Mouse (Mus musculus) G1E (cell line): ENCODE data around the gene Ski.

ENCODE experiments used
- CTCF ChIP-seq: IDR thresholded peaks from 2 replicates; pipeline ENCODE4 v1.5.1; 2012; ENCODE audit warnings: low read depth, low read length, inconsistent platforms, mixed read lengths
- POLR2AphosphoS5 ChIP-seq: IDR thresholded peaks from 2 replicates; pipeline ENCODE4 v1.6.1; 2012; ENCODE audit warnings: low read depth, low read length, inconsistent platforms; ENCODE audit not compliant: insufficient replicate concordance

GRCm38 (mm10) chr4:155109471-155109870, 112.9 kb downstream of the Ski start:
- TF ChIP-seq POLR2AphosphoS5, result no peak
- no peak for TF ChIP-seq CTCF
